In genomic region chr1:156285541-156285896, GRCm38 (mm10) we compare ENCODE assay signal across 12 mouse cellular contexts. TPM values are rescaled to one million over a fixed set of nuclear protein-coding genes. Genes with fewer than 3 reads are reported as not detected.
"Had no signal": no experiment of that assay in that cellular context is flagged by ENCODE, and none has a peak within 500 bp of the region (broad histone marks: within the 10 kb centered on the region; RNA-seq: fewer than 3 reads in every experiment).

No protein-coding gene starts in this region.

- DNase-seq: lung, embryonic 14.5 days; retina, postnatal 1 day; right cerebral cortex, postnatal 4 days; spleen, adult 18-20 months; thymus, adult 18-20 months; thymus, postnatal 25 days had no signal

- ATAC-seq: midbrain, embryonic 13.5 days; midbrain, embryonic 15.5 days had no signal

- H3K27ac ChIP-seq: liver, embryonic 14.5 days; midbrain, embryonic 13.5 days; midbrain, embryonic 15.5 days; neural tube, embryonic 12.5 days had no signal

- H3K4me3 ChIP-seq: megakaryocyte, embryonic 14.5 days; midbrain, embryonic 13.5 days; midbrain, embryonic 15.5 days; neural tube, embryonic 12.5 days had no signal

RNA-seq across cellular contexts. Expression of gene Nphs2, which starts 25.0 kb away (rescaled TPM):
- total RNA-seq: monocyte, adult 5-6 weeks had no signal
